ENCODE assay signal across 8 mouse cellular contexts in the genomic region with DNA sequence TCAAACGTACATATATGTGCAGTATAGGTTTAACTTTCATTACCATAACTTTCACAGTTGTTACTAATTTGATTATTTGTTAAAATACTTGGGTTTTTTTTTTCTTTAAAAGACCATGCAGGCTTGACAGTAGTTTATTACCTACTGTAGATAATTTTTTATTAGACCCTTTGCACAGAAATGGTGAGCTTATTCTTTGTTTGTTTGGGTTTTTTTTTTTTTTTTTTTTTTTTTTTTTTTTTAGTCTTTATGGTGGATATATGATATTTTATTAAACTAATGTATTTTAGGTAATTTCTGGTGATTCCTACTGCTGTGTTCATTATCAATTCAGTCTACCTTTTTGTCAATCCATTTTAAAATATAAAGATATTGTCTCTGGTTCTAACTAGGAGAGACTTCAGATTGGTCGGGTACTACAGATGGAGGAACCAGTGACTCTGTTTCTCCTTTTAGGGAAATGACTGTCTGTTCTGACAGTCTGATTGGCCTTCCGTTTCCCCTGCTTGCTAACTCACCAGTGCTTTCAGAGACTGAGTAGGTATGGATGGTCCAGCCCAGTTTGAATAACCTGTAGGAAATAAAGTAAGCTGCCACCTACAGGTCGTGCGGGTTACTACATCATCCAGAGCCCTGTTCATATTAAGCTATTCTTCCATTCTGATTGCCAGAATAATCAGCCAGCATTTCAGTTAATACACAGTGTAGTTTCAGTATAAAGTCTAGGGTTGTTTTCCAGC. TPM values are rescaled to one million over a fixed set of nuclear protein-coding genes. Genes with fewer than 3 reads are reported as not detected.
DNase-seq lines count a peak whose midpoint lies in the region; TF ChIP-seq lines count a peak whose summit lies in the region.

No protein-coding gene starts in this region.

- intact Hi-C loops in left cerebral cortex, adult 2 months (cut with DNase I) = loop anchor here (5.0 kb wide), 1 partner anchor 376 kb away; no protein-coding TSS in a partner anchor

- WGBS in macrophage (ENCODE audit: missing documents) = 3% methylated on average over 5 of the region's 5 CpGs

- no peak overlapping the region for H3K27ac ChIP-seq in left cerebral cortex, adult 2 months
- peak overlapping the region; percentile 83 for H3K27ac ChIP-seq in macrophage

- peak; percentile 88 for DNase-seq in adipocyte (ENCODE audit: low spot score)
- peak; percentile 94 for DNase-seq in embryo, embryonic 10.5 days (ENCODE audit: low spot score)
- peak; percentile 81 for DNase-seq in gastrocnemius, postnatal 10 days
- DNase-seq in hindlimb bud, embryonic 11.5 days (ENCODE audit: extremely low spot score, low read depth, low spot score) = peak; percentile 78
- peak; percentile 80 to 84 for DNase-seq in left cerebral cortex, adult 2 months (ENCODE audit: extremely low spot score in 1 of 2, low spot score in 2 of 2)
- peak; percentile 86 for DNase-seq in right cerebral cortex, adult 18-20 months
- DNase-seq in urinary bladder, postnatal 36 days (ENCODE audit: low spot score in 2 of 2) = peak; percentile 78 to 81

- peak overlapping the region; percentile 81 for H3K4me3 ChIP-seq in left cerebral cortex, adult 2 months
- H3K4me3 ChIP-seq in macrophage (ENCODE audit: inconsistent target) = peak overlapping the region; percentile 96

- peak; percentile 86 for TF ChIP-seq CTCF in left cerebral cortex, adult 2 months (IDR thresholded peaks at IDR 0.05)

- peaks cover 61% of the 10 kb centered on the region for H3K79me2 ChIP-seq in macrophage (ENCODE audit: inconsistent target)

- H3K36me3 ChIP-seq in macrophage (ENCODE audit: inconsistent target) = peaks cover 46% of the 10 kb centered on the region

RNA-seq across cellular contexts. Expression of a gene that starts 1.6 kb away (rescaled TPM):
- 10 to 100 TPM; 38.2 to 49.0 TPM for total RNA-seq in gastrocnemius, postnatal 10 days (2021)
- total RNA-seq in left cerebral cortex, adult 2 months (2021) = 10 to 100 TPM; 89.6 to 94.7 TPM
- total RNA-seq in macrophage (2018; cell fraction: chromatin; rRNA removed) = 100 to 1,000 TPM; 124 to 281 (median 185) TPM
- 100 to 1,000 TPM; 463 to 648 (median 564) TPM for total RNA-seq in macrophage (2018; cell fraction: cytosol; rRNA removed)
- total RNA-seq in macrophage (2018; cell fraction: nucleus; rRNA removed) = 100 to 1,000 TPM; 166 to 467 (median 306) TPM
- 466 to 600 TPM (median 492 TPM) in 3 replicates for polyA plus RNA-seq in macrophage (2018)

RNA-seq across cellular contexts. Expression of a gene that starts 1.8 kb away (rescaled TPM):
- 10 to 100 TPM; 29.3 to 37.1 TPM for total RNA-seq in gastrocnemius, postnatal 10 days (2021)
- total RNA-seq in left cerebral cortex, adult 2 months (2021) = 100 to 1,000 TPM; 113 to 132 TPM
- 100 to 1,000 TPM in 25 of 26 experiments, 10 to 100 TPM in 1; 98.8 to 433 (median 225) TPM for total RNA-seq in macrophage (2018; cell fraction: chromatin; rRNA removed)
- 100 to 1,000 TPM in 16 of 26 experiments, 10 to 100 TPM in 10; 68.8 to 191 (median 147) TPM for total RNA-seq in macrophage (2018; cell fraction: cytosol; rRNA removed)
- total RNA-seq in macrophage (2018; cell fraction: nucleus; rRNA removed) = 100 to 1,000 TPM in 25 of 26 experiments, 10 to 100 TPM in 1; 95.5 to 293 (median 207) TPM
- polyA plus RNA-seq in macrophage (2018) = 38.0 to 74.0 TPM (median 62.2 TPM) in 3 replicates

RNA-seq across cellular contexts. Expression of a gene that starts 17.6 kb away (rescaled TPM):
- total RNA-seq in gastrocnemius, postnatal 10 days (2021) = not detected
- not detected for total RNA-seq in left cerebral cortex, adult 2 months (2021)
- total RNA-seq in macrophage (2018; cell fraction: chromatin; rRNA removed) = not detected
- total RNA-seq in macrophage (2018; cell fraction: cytosol; rRNA removed) = under 1 TPM in 11 of 26 experiments, not detected in 15; 0.07 to 0.30 (median 0.14) TPM
- total RNA-seq in macrophage (2018; cell fraction: nucleus; rRNA removed) = not detected
- not detected in 3 replicates for polyA plus RNA-seq in macrophage (2018)

RNA-seq across cellular contexts. Expression of a gene that starts 32.1 kb away (rescaled TPM):
- total RNA-seq in gastrocnemius, postnatal 10 days (2021) = 1 to 10 TPM; 2.5 to 2.8 TPM
- 1 to 10 TPM; 2.6 to 4.1 TPM for total RNA-seq in left cerebral cortex, adult 2 months (2021)
- 100 to 1,000 TPM; 149 to 824 (median 286) TPM for total RNA-seq in macrophage (2018; cell fraction: chromatin; rRNA removed)
- total RNA-seq in macrophage (2018; cell fraction: cytosol; rRNA removed) = 100 to 1,000 TPM; 110 to 209 (median 147) TPM
- total RNA-seq in macrophage (2018; cell fraction: nucleus; rRNA removed) = 100 to 1,000 TPM in 24 of 26 experiments, 10 to 100 TPM in 2; 91.3 to 363 (median 150) TPM
- 145 to 195 TPM (median 164 TPM) in 3 replicates for polyA plus RNA-seq in macrophage (2018)
